Mouse (Mus musculus): ENCODE measurements around the gene Osbp.
A peak's percentile ranks its signal among the peaks of the same experiment; 100 is the strongest.
"Not testable (repeated sequence)": the region's sequence is repeated elsewhere in the genome, so short reads cannot be mapped to it uniquely, and the experiment has no call there.

Gene Osbp

GRCm38 (mm10) chr19:11965023-11965942 is at the start of gene Osbp:
Gene Osbp, plus strand, starts transcription at chr19:11965941.
- DNase-seq (ENCODE audit: low read depth in 1 of 2, low spot score in 2 of 2), result peak; percentile 97 to 99

- no peak for DNase-seq (ENCODE audit: low read depth in 1 of 2, low spot score in 2 of 2)
Measured at GRCm38 (mm10) chr19:11922068-11922467, 43.7 kb upstream of the Osbp start.

- DNase-seq (ENCODE audit: low read depth in 1 of 2, low spot score in 2 of 2), result not testable (repeated sequence)
Measured at GRCm38 (mm10) chr19:11922515-11922914, 43.2 kb upstream of the Osbp start.

GRCm38 (mm10) chr19:11926380-11926779 is 39.4 kb upstream of the Osbp start:
- no peak for DNase-seq (ENCODE audit: low read depth in 1 of 2, low spot score in 2 of 2)

GRCm38 (mm10) chr19:11928025-11928748 is 37.6 kb upstream of the Osbp start:
- no peak for DNase-seq (ENCODE audit: low read depth in 1 of 2, low spot score in 2 of 2)

GRCm38 (mm10) chr19:11946460-11946859 is 19.3 kb upstream of the Osbp start:
- not testable (repeated sequence) for DNase-seq (ENCODE audit: low read depth in 1 of 2, low spot score in 2 of 2)

GRCm38 (mm10) chr19:11949878-11950277 is 15.9 kb upstream of the Osbp start:
- no peak for DNase-seq (ENCODE audit: low read depth in 1 of 2, low spot score in 2 of 2)

GRCm38 (mm10) chr19:11950747-11951146 is 15.0 kb upstream of the Osbp start:
- no peak for DNase-seq (ENCODE audit: low read depth in 1 of 2, low spot score in 2 of 2)

GRCm38 (mm10) chr19:11954206-11954605 is 11.5 kb upstream of the Osbp start:
- no peak for DNase-seq (ENCODE audit: low read depth in 1 of 2, low spot score in 2 of 2)

- DNase-seq (ENCODE audit: low read depth in 1 of 2, low spot score in 2 of 2), result no peak
Measured at GRCm38 (mm10) chr19:11956636-11957035, 9.1 kb upstream of the Osbp start.

GRCm38 (mm10) chr19:11957396-11957795 is 8.3 kb upstream of the Osbp start:
- no peak for DNase-seq (ENCODE audit: low read depth in 1 of 2, low spot score in 2 of 2)

GRCm38 (mm10) chr19:11957846-11958245 is 7.9 kb upstream of the Osbp start:
- DNase-seq (ENCODE audit: low read depth in 1 of 2, low spot score in 2 of 2), result no peak

GRCm38 (mm10) chr19:11964266-11964665 is 1.5 kb upstream of the Osbp start:
- DNase-seq (ENCODE audit: low read depth in 1 of 2, low spot score in 2 of 2), result no peak

GRCm38 (mm10) chr19:11966201-11966636 is 478 bp downstream of the Osbp start:
- DNase-seq (ENCODE audit: low read depth in 1 of 2, low spot score in 2 of 2), result peak in 1 of 2 experiments; percentile 9

GRCm38 (mm10) chr19:11969155-11970050 is 3.7 kb downstream of the Osbp start:
- no peak for DNase-seq (ENCODE audit: low read depth in 1 of 2, low spot score in 2 of 2)

GRCm38 (mm10) chr19:11973511-11974222 is 7.9 kb downstream of the Osbp start:
- no peak for DNase-seq (ENCODE audit: low read depth in 1 of 2, low spot score in 2 of 2)

GRCm38 (mm10) chr19:11974223-11974540 is 8.4 kb downstream of the Osbp start:
- no peak for DNase-seq (ENCODE audit: low read depth in 1 of 2, low spot score in 2 of 2)

GRCm38 (mm10) chr19:11975683-11976082 is 9.9 kb downstream of the Osbp start:
- no peak for DNase-seq (ENCODE audit: low read depth in 1 of 2, low spot score in 2 of 2)

GRCm38 (mm10) chr19:11977363-11977762 is 11.6 kb downstream of the Osbp start:
- no peak for DNase-seq (ENCODE audit: low read depth in 1 of 2, low spot score in 2 of 2)

- no peak for DNase-seq (ENCODE audit: low read depth in 1 of 2, low spot score in 2 of 2)
Measured at GRCm38 (mm10) chr19:11980471-11980870, 14.7 kb downstream of the Osbp start.

- not testable (repeated sequence) for DNase-seq (ENCODE audit: low read depth in 1 of 2, low spot score in 2 of 2)
Measured at GRCm38 (mm10) chr19:11984614-11985013, 18.9 kb downstream of the Osbp start.

Data from monocyte, adult 2 months (primary cell).